Mouse (Mus musculus) CH12.LX (cell line): ENCODE data around the gene Nf1.

Experiments used
- CTCF ChIP-seq, 2 experiments: IDR thresholded peaks in 1 of 2; conservative IDR thresholded peaks in 1 of 2; 2 replicates each; pipeline ENCODE4 v1.5.1; 2011 to 2012; ENCODE audit warnings: low read depth in 2 of 2, low read length in 2 of 2, improper control_type of control experiment in 1 of 2, inconsistent platforms in 1 of 2, mild to moderate bottlenecking in 1 of 2, moderate library complexity in 1 of 2
- ELF1 ChIP-seq: IDR thresholded peaks from 2 replicates; pipeline ENCODE4 v1.6.1; 2014; ENCODE audit warnings: low read depth, mild to moderate bottlenecking, inconsistent platforms, low read length, improper control_type of control experiment
- EP300 ChIP-seq: IDR thresholded peaks from 2 replicates; pipeline ENCODE4 v1.6.1; 2011; ENCODE audit warnings: low read length, improper control_type of control experiment
- POLR2A ChIP-seq: IDR thresholded peaks from 2 replicates; pipeline ENCODE4 v1.6.1; 2011; ENCODE audit warnings: low read depth, mild to moderate bottlenecking, improper control_type of control experiment, low read length

DNA sequence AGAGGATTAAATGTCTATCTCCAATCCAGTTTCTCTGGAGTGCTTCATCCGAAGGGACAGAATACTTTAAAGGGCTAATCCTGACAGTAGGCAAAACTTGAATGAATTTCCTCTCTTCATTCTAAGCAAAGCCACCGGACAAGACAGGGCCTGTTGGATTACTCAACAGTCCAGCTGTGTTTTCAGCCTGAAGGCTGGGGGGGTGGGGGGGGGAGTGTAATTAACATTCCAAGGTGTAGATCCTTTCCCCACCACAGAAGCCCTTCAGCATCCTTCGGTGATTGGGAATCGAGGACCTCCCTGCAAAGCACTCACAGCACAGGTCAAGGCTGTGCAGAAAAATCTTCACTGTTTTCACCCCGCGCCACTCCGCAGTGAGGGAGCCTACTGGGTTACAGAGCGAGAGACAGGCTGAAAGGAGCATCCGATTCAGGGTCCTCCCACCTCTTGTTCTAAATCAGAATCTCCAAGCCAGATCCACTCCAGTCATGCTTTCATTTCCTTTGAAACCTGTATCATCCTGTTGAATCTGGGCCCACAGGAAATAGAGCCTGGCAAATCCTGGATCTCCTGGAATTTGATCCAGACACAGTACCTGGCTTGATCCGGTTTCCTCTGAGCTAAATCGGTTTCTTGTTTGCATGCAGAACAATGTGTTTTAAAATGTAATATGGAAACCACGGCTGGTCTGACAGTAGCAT, 15.4 kb upstream of the Nf1 start:
- TF ChIP-seq EP300, result no peak
- no peak for TF ChIP-seq POLR2A
- no peak for TF ChIP-seq ELF1
- TF ChIP-seq CTCF (conservative IDR thresholded peaks at IDR 0.05 in 1 of 2, IDR thresholded peaks at IDR 0.05 in 1 of 2; ENCODE audit: low read depth in 2 of 2, low read length in 2 of 2), result no peak
